Mouse (Mus musculus) brain, embryonic 14.5 days (tissue): ENCODE data around the gene Gstt2. TPM values are rescaled to one million over a fixed set of nuclear protein-coding genes. Genes with fewer than 3 reads are reported as not detected.
A peak's percentile ranks its signal among the peaks of the same experiment; 100 is the strongest.

ENCODE experiments used
- DNase-seq: peaks from one replicate; pipeline ENCODE4 v3.0.0-alpha.2; 2011; ENCODE audit warnings: low read depth
- CTCF ChIP-seq: fragments of 200-500 bp; IDR thresholded peaks from 2 replicates; pipeline ENCODE4 v1.5.1; 2012; ENCODE audit warnings: inconsistent platforms, mild to moderate bottlenecking, moderate library complexity, borderline replicate concordance; ENCODE audit not compliant: insufficient read depth, insufficient read length; ENCODE audit errors: extremely low read depth
- POLR2A ChIP-seq: fragments of 200-500 bp; IDR thresholded peaks from 2 replicates; pipeline ENCODE4 v1.6.1; 2012; ENCODE audit warnings: mild to moderate bottlenecking, inconsistent platforms, borderline replicate concordance; ENCODE audit not compliant: poor library complexity, insufficient read depth, insufficient read length, severe bottlenecking; ENCODE audit errors: extremely low read depth
- polyA plus RNA-seq: library from polyadenylated mRNA; depleted of rRNA; stranded (reverse); fragments of >200 nt; gene quantifications from 2 replicates; pipeline ENCODE4 v1.2.3, GENCODE M21; 2012

Gstt2 gene
- polyA plus RNA-seq, 1 experiment = 7.7 TPM

DNA sequence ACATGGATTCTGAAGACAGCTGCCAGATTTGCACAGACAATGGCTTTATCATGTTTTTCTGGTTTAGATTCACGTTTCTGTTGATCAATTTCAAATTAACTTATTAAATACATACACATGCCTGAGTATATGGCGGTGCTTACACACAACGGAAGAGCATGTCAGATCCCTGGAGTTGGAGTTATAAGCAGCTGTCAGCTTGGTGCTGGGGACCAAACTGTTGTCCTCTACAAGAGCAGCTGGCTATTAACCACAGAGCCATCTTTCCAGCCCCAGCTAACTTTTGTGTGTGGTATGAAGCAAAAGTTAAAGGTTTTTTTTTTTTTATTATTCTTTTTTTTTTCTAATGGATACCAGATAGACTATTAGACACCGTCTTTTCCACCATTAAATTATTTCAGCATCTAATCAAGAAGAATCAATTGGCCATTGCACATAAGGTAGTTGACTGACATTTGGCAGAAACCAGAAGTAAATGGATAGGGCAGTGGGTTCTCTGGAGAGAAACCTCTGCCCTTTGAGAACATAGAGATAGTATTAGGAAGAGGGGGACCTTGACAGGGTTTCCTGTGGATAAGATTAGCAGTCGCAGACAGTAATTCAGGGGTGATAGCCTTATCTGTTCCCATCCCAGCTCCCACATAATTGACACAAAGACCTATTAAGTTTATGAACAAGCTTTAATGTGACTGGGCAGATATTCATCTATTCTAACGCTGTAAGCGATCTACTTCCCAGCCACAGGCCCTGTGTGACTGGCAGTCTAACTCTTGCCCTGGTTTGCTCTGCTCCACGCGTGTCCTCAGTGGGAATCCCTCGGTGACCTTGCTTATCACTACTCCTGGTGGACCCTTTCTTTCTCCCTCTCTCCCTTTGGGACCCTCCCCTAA is 35.0 kb upstream of the Gstt2 start:
- TF ChIP-seq CTCF (no peak), POLR2A (no peak)
- DNase-seq = no peak

GRCm38 (mm10) chr10:75861587-75861986 is 24.4 kb upstream of the Gstt2 start:
- TF ChIP-seq CTCF (no peak), POLR2A (no peak)

DNA sequence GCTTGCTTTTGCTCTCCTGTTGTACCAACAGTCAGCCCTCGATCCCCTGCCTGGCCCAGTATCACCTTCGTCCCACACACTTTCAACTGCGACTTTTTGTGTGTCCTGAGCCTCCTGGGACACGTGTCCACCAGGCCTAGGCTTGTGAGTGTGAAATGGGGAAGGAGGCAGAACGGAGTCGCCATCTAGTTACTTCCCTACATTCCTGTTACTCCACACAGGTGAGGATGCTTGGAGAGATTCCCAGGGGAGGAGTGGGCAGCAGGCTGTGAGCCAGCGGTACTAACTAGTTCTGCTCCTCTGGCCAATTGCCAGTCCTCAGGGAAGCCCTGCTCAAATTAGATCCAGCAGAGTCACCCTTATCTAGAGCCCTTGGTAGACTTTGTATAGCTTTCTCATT is 23.5 kb upstream of the Gstt2 start:
- DNase-seq = peak; percentile 63
- TF ChIP-seq POLR2A = no peak
- TF ChIP-seq CTCF = no peak

More at GRCm38 (mm10) chr10:75861587-75861986, 24.4 kb upstream of the Gstt2 start:
- no peak for DNase-seq

DNA sequence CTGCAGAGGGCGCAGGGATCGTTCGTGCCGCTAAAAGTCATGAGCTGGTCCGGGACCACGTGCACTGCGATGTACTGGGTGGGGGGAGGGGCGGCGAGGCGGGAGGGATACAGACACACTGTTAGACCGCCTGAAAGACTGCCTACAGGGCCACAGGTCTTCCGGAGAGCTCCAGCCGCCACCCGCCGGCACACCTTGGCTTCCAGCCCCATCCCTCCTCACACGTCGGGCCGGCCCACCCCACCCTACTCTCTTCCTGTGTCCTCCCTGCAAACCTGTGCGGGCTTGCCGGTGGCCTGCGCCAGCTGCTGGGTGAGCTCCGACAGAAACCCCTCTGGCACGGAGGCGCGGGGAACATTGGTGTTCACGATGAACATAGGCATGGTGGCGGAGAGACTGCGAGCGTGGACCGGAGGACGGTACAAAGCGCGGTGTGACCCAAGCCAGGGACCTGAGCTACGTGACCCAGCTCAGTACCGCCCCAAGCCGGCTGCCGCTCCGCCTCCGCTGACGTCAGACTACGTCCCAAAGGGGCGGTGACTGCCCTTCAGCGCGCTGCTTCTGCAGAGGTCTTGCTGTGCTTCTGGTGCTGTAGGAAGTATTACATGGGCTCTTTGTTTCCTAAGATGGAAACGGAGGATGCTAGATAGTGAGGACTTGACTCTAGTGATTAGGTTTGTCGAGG is 22.7 kb upstream of the Gstt2 start, which contains the start of gene Mif:
Gene Mif (minus strand): TSS at position 455 of the 685 bp plus-strand sequence.
- DNase-seq = peak; percentile 97
- peak; percentile 31; the same call in 1 of the 2 replicates for TF ChIP-seq POLR2A

- no peak for TF ChIP-seq CTCF
- TF ChIP-seq POLR2A = no peak
- DNase-seq = peak; percentile 81
These were observed 22.0 kb upstream of the Gstt2 start for GRCm38 (mm10) chr10:75859107-75859746.

DNA sequence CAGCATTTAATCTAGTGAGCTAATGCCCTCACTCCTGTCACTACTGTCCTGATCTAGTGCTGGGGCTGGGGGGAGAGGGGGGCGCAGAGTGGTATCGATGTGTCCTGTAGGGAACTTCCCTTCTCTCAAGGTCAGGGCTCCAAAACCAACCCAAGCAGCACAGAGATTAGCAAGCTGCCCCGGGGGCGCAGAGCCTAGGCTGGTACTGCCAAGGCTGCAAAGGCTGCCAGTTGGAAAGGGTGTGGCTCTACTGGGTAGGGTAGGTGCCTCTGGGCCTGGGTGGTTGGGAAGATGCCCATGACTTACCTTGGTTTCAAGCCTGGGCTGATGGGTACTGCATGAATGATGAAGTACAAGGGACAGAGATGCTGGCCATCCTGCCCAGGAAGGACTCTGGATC is 20.4 kb upstream of the Gstt2 start:
- DNase-seq = no peak
- TF ChIP-seq POLR2A = no peak
- TF ChIP-seq CTCF = no peak

DNA sequence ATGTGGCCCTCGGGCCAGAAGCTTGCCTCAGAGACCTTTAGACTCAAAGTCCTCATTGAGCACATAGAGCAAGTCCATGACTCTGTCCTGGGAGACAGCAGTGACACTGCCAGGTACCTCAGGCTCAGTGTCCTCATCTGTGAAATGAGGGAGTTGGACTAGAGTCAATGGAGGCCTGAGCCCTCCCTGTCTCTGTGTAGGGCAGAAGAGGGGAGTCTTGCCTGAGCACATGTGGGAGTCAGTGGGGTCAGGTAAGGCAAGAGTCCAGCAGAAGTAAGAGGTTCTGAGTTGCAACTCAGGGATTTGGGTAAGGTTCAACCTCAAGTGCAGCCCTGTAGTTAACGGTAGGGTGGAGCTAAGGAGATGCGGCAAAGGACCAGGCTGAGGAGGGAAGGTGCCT is 19.8 kb upstream of the Gstt2 start:
- no peak for TF ChIP-seq CTCF
- no peak for TF ChIP-seq POLR2A
- DNase-seq = no peak

DNA sequence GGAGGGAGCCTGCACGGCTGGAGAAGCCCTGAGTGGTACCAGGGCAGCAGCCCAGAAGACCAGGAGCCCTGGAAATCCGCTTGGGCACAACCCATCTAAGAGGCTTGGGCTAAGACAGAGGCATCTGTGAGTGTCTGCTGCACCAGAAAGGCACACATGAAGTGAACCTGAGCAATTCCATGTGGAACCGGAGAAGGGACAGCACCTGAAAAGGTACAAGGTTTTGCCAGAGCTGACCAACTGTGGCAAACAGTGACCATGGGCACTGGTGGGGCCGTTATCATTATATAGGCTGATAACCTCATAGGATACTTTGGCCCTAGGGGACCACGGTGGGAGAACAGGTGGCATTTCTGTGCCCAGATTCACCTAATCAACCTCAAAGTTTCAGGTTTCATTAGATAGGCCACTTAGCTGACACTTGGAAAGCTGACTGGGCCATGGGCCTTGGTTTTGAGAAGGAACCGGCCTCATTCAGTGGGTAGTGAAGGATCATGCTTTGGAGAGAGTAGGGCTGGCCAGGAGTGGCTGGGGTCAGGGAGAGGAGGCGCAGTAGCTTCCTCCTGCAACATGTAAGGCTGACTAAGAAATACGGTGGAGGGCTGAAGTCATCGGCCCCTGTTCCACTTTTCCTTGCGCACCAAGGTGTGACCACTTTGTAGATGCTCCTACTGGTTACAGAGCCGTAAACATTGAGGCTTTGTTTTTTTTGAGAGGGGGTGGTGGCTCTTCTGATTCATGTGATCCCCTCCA is 19.1 kb upstream of the Gstt2 start:
- no peak for TF ChIP-seq POLR2A
- no peak for TF ChIP-seq CTCF
- DNase-seq = no peak

DNA sequence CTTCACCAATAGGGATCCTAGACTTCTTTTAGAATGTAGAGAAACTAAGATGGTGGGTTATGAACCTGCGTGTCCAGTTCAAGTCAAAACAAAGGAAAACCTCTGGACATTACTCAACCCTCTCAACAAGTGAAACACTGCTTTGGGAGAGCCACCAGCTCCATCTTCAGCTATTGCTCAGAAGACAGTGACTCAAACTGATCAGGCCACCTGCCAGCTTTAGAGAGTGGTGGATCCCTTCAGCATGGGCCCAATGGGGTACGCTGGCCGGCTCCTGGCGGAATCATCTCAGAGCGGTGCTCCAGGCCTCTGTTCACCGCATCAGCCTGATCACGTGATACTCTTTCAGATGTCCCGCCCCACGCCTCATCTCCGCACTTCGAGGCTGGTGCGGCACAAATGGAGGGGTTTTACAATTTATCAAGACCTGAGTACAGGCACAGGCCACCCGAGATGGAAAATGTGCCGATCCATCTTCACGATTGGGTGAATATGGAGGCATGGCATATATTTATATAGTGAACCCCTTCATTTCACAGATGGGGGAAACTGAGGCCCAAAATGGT is 18.3 kb upstream of the Gstt2 start:
- TF ChIP-seq CTCF (no peak), POLR2A (no peak)
- DNase-seq = no peak

DNA sequence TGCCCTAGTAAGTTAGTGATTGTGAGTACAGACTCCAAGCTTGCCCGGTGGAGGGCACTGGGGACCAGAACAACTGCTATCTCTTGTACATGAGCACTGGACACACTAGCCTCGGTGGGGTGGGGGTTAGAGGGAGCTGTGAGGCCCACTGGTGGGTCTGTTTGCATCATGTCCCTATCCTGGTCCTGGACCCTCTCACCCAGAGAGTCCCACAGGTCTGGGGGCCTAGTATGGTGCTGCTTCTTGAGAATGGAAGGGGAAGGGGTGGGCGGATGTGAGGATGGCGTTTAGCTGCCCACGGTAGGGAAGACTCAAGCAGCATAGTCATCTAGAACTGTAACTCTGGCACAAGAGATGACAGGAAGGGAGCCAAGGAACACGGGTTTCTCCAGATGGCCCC is 17.6 kb upstream of the Gstt2 start:
- no peak for DNase-seq
- TF ChIP-seq POLR2A = no peak
- TF ChIP-seq CTCF = no peak
